Mouse (Mus musculus) heart, embryonic 15.5 days (tissue): Measurements from ENCODE around the gene Gm28308. TPM values are rescaled to one million over a fixed set of nuclear protein-coding genes. Genes with fewer than 3 reads are reported as not detected.

Source experiments
- ATAC-seq: fragments of 200-750 bp; cut with Nextera tagmentation; replicated peaks from 2 replicates; pipeline ENCODE4 v1.8.0; 2017; ENCODE audit warnings: low read depth, moderate TSS enrichment; ENCODE audit not compliant: insufficient number of reproducible peaks, insufficient read depth, low FRiP score
- H3K27ac ChIP-seq: fragments of 300-500 bp; sonication (generic); 2 replicates; pipeline ENCODE4 v1.5.1; 2015; ENCODE audit warnings: mild to moderate bottlenecking, inconsistent platforms
- H3K27me3 ChIP-seq: fragments of 300-500 bp; sonication (generic); 2 replicates; pipeline ENCODE4 v1.6.1; 2015; ENCODE audit warnings: inconsistent platforms
- H3K36me3 ChIP-seq: fragments of 300-500 bp; sonication (generic); 2 replicates; pipeline ENCODE4 v1.6.1; 2015; ENCODE audit warnings: mild to moderate bottlenecking, inconsistent platforms
- H3K4me1 ChIP-seq: fragments of 300-500 bp; sonication (generic); replicated peaks from 2 replicates; pipeline ENCODE4 v1.6.1; 2015; ENCODE audit warnings: inconsistent platforms
- H3K4me2 ChIP-seq: fragments of 300-500 bp; sonication (generic); 2 replicates; pipeline ENCODE4 v1.6.1; 2015; ENCODE audit warnings: inconsistent platforms, mild to moderate bottlenecking, moderate library complexity
- H3K4me3 ChIP-seq: fragments of 300-500 bp; sonication (generic); 2 replicates; pipeline ENCODE4 v1.5.1; 2015; ENCODE audit warnings: mild to moderate bottlenecking, inconsistent platforms
- H3K9ac ChIP-seq: fragments of 300-500 bp; sonication (generic); 2 replicates; pipeline ENCODE4 v1.6.1; 2015; ENCODE audit warnings: mild to moderate bottlenecking, inconsistent platforms
- H3K9me3 ChIP-seq: fragments of 300-500 bp; sonication (generic); replicated peaks from 2 replicates; pipeline ENCODE4 v1.6.1; 2016; ENCODE audit warnings: inconsistent platforms
- WGBS: fragments of 180-500 bp; shearing (Covaris S2); methylation state at CpG from one replicate; pipeline ENCODE4 v1.1.7; 2015; ENCODE audit warnings: mixed read lengths; 5-methylcytosine and 5-hydroxymethylcytosine counted together
- polyA plus RNA-seq: library from polyadenylated mRNA; unstranded; fragments of >200 nt; fragmentation: Nextera tagmentation; extraction: Ambion mirVana; gene quantifications from 2 replicates; pipeline ENCODE4 v1.2.1, GENCODE M21; 2015

Gm28308 gene
- polyA plus RNA-seq, 1 experiment from 2014 or later, result not detected

DNA sequence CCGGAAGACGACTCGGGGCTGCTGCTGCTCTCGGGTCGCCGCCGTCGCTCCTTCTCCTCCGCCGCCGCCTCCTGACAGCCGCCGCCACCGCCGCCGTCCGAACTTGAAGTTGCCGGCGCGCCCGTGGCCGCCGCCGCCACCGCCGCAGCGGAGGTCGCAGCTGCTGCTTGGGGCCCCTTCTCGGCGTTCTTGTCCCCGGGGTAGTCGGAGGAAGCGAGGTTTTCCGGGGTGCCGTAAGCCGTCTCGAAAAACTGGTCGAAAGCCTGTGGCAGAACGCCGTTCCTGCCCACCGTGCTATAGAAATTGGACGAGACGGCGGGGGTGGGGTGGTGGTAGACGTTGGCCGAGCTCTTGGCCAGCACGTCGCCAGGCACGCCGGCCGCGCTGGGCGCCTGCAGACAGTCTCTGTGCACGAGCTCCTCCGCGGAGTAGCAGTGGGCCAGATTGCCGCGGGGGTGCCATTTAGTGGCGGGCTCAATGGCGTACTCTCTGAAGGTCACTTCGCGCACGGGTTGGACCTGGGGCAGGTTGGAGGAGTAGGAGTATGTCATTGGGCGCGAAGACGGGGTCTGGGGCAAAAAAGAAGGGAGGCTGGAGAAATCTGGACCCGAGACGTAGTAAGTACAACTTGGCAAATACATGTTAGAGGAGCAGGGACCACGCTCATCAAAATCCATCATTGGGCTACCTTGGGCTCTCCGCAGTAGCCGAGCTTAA is 32.1 kb upstream of the Gm28308 start:
- peaks cover 16% of the 10 kb centered on the region for H3K4me1 ChIP-seq
- under 1% methylated on average over 70 of the region's 71 CpGs for WGBS
- no peak overlapping the region for H3K9ac ChIP-seq
- no peak overlapping the region for H3K27ac ChIP-seq
- no peaks in the 10 kb centered on the region for H3K9me3 ChIP-seq
- H3K36me3 ChIP-seq, result no peaks in the 10 kb centered on the region
- peak overlapping the region; percentile 30 for H3K4me2 ChIP-seq
- H3K4me3 ChIP-seq, result peak overlapping the region; percentile 25
- H3K27me3 ChIP-seq, result peaks cover 99% of the 10 kb centered on the region
- ATAC-seq, result no peak

DNA sequence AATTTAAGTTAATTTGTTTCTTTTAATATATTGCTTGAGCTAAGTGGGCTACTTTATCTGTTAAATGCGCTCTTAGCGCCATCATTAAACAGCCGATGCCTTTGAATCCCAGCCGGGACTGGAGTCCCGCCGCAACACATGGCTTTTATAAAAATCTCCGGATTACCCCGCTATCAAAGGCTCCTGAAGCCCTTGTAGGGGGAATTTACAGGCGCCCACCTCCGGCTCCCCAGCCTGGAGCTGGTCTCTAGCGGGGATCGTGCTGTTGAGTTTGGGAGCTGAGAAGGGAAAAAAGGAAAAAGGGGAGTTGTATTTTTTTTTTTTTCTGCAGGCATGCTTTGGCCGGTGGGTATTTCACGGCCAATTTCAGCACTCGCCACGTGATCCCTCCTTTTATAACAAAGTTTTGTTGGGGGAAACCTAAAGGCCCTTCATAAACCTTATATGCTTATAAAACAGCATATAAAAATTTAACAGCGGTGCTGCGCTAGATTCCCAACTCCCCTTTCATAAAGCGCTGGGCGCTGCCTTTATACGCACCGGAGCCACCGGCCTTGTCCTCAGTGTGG is 31.4 kb upstream of the Gm28308 start:
- no peaks in the 10 kb centered on the region for H3K9me3 ChIP-seq
- H3K27ac ChIP-seq, result no peak overlapping the region
- H3K4me1 ChIP-seq, result peaks cover 20% of the 10 kb centered on the region
- no peak overlapping the region for H3K9ac ChIP-seq
- H3K27me3 ChIP-seq, result peaks cover 99% of the 10 kb centered on the region
- peak overlapping the region; percentile 30 for H3K4me2 ChIP-seq
- 3% methylated on average over 23 of the region's 23 CpGs for WGBS
- H3K4me3 ChIP-seq, result peak overlapping the region; percentile 25
- H3K36me3 ChIP-seq, result no peaks in the 10 kb centered on the region
- ATAC-seq, result no peak

DNA sequence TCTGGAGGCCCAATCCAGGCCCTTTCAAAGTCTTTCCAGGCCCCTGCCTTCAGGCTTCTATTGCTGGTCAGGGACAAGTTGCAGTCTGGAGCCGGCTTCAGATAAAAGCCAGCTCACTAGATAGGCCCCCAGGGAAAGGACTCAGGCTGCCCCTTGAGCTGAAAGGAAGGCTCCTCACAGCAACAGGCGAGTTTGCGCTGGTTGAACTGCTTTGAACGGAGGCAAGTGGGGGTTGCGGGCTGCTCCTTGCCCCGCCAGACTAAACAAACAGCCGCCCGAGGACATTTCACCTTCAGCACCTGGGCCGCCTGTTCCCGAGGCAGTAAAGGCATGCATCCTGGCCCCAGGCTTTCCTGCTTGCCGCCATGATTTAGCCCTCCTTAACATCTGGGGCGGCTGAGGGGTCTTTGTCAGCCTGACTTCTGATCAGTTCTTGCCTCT is 30.6 kb upstream of the Gm28308 start:
- Histone ChIP-seq H3K27me3 (peaks cover 98% of the 10 kb centered on the region), H3K27ac (no peak overlapping the region), H3K4me3 (no peak overlapping the region), H3K9me3 (no peaks in the 10 kb centered on the region), H3K4me1 (peaks cover 15% of the 10 kb centered on the region), H3K9ac (no peak overlapping the region), H3K4me2 (no peak overlapping the region), H3K36me3 (no peaks in the 10 kb centered on the region)
- ATAC-seq, result no peak
- 2% methylated on average over 12 of the region's 12 CpGs for WGBS

DNA sequence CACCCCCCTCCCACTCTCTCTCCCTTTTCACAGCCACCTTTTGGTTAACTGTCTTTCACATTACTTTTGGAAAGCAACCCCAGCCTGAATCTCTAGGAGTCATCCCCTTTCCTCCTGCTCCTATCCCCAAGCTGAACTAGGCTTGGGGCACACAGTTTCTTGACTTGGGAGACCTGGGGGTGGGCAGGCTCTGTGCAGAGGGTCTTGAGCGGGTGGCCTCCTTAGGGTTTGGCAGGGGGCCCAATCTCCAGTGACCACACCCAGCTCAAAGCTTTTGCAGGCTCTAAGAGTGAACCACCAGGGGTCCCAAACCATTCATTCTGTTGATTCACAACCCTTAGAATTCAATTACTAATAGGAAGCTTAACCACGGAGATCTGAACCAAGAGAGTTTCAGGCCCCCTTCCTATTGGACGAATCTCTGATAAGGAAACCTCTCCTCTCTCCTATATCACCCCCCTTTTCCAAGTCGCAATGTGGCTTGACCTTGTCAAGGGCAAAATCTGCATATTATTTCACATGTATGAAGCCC is 29.7 kb upstream of the Gm28308 start:
- Histone ChIP-seq H3K9me3 (no peaks in the 10 kb centered on the region), H3K36me3 (no peaks in the 10 kb centered on the region), H3K27me3 (peaks cover 98% of the 10 kb centered on the region), H3K9ac (no peak overlapping the region), H3K4me1 (peaks cover 15% of the 10 kb centered on the region), H3K27ac (no peak overlapping the region), H3K4me2 (no peak overlapping the region), H3K4me3 (no peak overlapping the region)
- 7% methylated on average over 4 of the region's 4 CpGs for whole genome bisulfite sequencing
- ATAC-seq, result no peak

DNA sequence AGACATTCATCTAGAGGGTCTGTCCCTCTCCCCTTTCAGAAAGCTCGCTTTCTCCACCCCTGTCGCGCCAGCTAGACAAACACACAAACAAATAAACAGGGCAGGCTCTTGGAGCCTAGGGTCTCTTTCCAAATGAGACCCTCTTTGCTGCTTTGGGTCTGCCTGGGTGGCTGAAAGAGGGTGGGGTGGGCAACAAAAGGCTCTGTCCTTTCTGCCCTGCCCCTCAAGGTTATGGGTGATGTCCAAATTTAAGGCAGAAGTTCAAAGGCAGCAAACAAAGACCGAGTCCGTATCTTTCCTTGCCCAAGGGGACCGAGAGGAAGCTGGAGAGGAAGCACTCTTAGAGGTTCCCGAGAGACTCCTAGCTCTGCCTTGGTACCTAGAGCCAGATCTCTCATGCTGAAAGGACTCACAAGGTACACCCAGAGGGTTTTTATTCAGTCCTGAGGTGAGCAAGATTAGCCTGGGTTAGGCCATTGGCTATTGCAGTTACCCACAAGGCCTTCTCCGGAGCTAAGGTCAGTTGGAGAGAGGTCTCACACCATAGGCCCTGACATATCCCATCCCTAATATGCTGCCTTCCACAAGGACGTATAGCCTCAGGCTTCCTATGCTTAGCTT is 28.0 kb upstream of the Gm28308 start:
- ATAC-seq, result no peak
- Histone ChIP-seq H3K36me3 (no peaks in the 10 kb centered on the region), H3K9me3 (no peaks in the 10 kb centered on the region), H3K4me3 (no peak overlapping the region), H3K4me1 (peaks cover 15% of the 10 kb centered on the region), H3K27me3 (peaks cover 99% of the 10 kb centered on the region), H3K4me2 (no peak overlapping the region), H3K27ac (no peak overlapping the region), H3K9ac (no peak overlapping the region)
- 4% methylated on average over 9 of the region's 9 CpGs for WGBS

DNA sequence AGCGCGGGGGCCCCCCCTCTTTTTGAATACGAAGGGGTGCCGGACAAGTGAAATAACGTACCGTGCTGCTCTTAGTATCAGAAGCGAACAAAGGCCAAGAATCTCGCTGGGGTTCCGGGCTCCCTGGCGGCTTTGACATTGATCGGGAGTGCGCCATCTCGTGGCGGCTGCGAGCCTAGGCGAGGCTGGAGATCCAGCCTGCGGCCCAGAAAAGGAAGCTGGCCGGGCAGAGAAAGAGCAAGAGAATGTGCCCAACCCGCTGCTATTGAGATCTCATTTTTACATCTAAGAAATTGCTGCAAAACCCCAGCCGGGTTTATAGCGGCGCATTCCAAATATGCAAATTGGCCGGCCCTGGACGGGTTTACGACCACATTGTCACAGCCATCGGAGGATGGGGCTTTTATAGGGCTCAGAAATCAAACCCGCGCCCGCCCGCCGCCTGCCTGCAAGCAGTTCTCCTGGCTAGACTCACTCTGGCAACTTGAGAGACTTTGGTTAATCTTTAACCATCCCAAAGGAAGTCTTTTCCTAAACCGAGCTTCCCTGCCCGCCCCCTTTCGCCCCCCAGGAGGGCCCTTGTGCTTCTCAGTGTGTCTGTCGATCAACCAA is 27.4 kb upstream of the Gm28308 start, which contains the start of gene Hoxa10:
Gene Hoxa10, minus strand, starts transcription at position 466 of the 612 bp plus-strand sequence.
- H3K9ac ChIP-seq, result no peak within 1 kb of the TSS
- peaks cover 99% of the 10 kb centered on the region for H3K27me3 ChIP-seq
- no peaks in the 10 kb centered on the region for H3K9me3 ChIP-seq
- ATAC-seq, result 0 out of 2 replicates have a peak, but pooled peaks have one; percentile 33
- 2% methylated on average over 35 of the region's 35 CpGs for WGBS
- H3K4me2 ChIP-seq, result peak within 1 kb of the TSS; percentile 43
- H3K27ac ChIP-seq, result no peak within 1 kb of the TSS
- peak within 1 kb of the TSS; percentile 28 for H3K4me3 ChIP-seq
- H3K36me3 ChIP-seq, result no peaks in the 10 kb centered on the region
- H3K4me1 ChIP-seq, result peaks cover 10% of the 10 kb centered on the region

DNA sequence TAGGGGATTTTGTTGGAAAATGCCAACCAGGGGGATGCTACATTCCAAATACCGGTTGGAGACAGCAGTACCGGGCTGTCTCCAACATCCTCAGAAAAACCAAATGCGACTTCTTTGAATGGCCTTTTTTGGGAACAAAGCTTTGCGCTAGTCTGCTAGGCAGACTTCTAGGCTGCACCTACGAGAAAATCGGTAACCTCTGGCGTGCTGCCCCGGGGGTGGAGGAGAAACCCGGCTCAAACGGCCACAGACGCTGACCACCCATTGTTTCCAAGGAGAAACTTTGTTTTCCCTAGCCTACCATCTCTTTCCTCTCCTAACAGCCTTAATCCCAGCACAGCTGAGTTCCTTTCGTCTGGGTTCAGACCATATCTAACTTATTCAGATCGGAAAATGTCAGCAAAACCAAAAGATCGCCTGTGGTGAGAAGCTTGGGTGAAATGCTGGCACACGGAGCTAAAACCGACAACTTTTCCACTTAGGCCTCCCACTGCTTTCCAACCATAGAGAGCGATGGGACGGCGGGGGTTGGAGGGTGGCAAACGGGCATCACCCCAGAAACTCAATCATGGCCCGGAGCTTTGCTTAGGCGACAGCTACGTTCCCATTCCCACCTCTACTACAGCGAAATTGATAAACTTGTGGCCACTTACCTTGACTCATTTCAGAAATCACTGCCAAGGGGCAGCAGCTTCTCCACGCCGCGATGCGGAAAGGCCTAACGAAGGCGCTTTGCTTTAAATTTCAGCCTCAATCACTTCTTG is 26.7 kb upstream of the Gm28308 start:
- no peaks in the 10 kb centered on the region for H3K36me3 ChIP-seq
- H3K4me1 ChIP-seq, result peaks cover 4% of the 10 kb centered on the region
- ATAC-seq, result no peak
- H3K27me3 ChIP-seq, result peaks cover 99% of the 10 kb centered on the region
- peak overlapping the region; percentile 43 for H3K4me2 ChIP-seq
- WGBS, result 3% methylated on average over 30 of the region's 30 CpGs
- no peak overlapping the region for H3K27ac ChIP-seq
- H3K4me3 ChIP-seq, result peak overlapping the region; percentile 28
- H3K9ac ChIP-seq, result no peak overlapping the region
- no peaks in the 10 kb centered on the region for H3K9me3 ChIP-seq

DNA sequence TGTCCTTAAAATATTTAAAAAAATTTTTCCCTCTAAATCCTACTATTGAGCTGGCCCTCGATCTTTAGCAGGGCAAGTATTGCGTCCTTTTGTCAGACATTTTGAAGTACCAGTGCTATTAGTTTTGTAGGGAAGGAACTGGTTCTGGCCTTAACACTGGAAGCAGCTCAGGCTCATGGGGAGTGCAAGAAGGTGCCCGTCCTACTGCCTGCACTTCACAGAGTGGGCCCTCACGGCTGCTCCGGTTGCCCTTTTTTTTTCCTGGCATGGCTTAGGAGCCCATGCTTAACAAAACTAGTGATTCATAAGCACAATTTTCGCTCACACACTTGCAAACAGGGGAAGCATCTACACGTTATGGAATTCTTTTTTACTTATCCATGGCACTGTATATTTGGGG is 25.8 kb upstream of the Gm28308 start:
- peaks cover 10% of the 10 kb centered on the region for H3K4me1 ChIP-seq
- WGBS, result 7% methylated on average over 7 of the region's 7 CpGs

DNA sequence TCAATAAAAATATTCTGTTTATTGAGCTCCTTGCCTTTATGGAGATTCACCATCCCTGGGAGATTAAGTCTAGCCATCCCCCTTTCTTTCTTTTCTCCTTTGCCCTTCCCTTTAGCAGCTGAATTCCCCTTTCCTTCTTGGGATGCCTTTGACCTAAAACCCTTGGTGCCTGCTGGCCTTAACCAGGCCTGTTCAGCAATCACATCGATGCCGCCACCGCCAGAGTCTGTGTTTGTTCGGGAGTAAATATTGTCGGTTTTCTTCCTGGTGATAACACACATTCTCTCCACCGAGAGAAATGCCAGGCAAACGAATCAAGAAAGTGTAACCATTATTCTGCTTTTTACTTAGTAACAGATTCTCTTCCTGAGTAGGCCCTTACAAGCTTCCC is 25.0 kb upstream of the Gm28308 start:
- WGBS, result 5% methylated on average over 7 of the region's 7 CpGs

More for the DNA sequence above, 25.8 kb upstream of the Gm28308 start:
- Histone ChIP-seq H3K4me3 (no peak overlapping the region), H3K9me3 (no peaks in the 10 kb centered on the region), H3K4me2 (no peak overlapping the region), H3K36me3 (no peaks in the 10 kb centered on the region), H3K27ac (no peak overlapping the region), H3K9ac (no peak overlapping the region), H3K27me3 (peaks cover 99% of the 10 kb centered on the region)
- no peak for ATAC-seq

DNA sequence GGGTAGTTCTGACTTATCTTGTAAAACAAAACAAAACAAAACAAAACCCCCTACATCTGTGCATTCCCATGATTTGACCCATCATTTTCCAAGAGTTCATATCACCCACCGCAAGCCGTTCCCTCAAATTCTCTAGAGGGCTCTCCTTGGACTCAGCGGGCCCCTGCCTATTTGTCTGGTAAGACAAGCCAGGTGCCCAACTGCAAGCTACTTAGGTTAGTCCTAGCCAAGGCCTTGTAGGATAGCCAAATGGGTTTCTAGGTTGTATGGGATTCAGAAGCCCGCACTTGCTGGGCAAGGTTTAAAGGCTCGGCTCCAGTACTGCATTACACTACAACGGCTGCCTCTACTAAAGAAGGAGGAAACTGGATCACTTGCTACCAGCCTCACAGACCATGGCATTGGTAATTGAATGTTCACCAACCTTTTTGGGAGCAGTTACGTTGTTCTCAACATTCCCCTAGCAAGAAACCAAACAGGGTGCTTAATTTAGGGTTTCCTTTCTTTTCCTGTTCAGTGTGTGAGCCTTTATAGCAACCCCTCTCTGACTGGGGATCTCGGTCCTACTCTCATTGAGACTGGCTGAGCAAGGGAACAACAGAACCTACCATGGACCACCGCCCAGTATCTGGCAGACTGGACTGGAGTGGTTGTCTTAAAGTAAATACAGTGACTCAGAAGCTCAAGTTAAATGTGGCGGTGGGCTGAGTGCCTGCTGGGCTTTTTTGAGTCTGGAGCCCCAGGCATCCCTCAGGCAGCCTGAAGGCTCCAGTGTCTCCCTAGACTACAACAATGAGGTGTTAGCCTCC is 24.4 kb upstream of the Gm28308 start:
- Histone ChIP-seq H3K4me3 (no peak overlapping the region), H3K4me1 (peaks cover 12% of the 10 kb centered on the region), H3K36me3 (no peaks in the 10 kb centered on the region), H3K4me2 (no peak overlapping the region), H3K27me3 (peaks cover 99% of the 10 kb centered on the region), H3K9ac (no peak overlapping the region), H3K9me3 (no peaks in the 10 kb centered on the region), H3K27ac (no peak overlapping the region)
- 11% methylated on average over 10 of the region's 10 CpGs for WGBS
- no peak for ATAC-seq

More for the DNA sequence above, 25.0 kb upstream of the Gm28308 start:
- peaks cover 12% of the 10 kb centered on the region for H3K4me1 ChIP-seq
- no peaks in the 10 kb centered on the region for H3K36me3 ChIP-seq
- H3K4me3 ChIP-seq, result no peak overlapping the region
- H3K4me2 ChIP-seq, result no peak overlapping the region
- peaks cover 99% of the 10 kb centered on the region for H3K27me3 ChIP-seq
- no peak overlapping the region for H3K27ac ChIP-seq
- H3K9me3 ChIP-seq, result no peaks in the 10 kb centered on the region
- no peak overlapping the region for H3K9ac ChIP-seq
- no peak for ATAC-seq
